ENCODE assay signal across 9 mouse cellular contexts in the genomic region with DNA sequence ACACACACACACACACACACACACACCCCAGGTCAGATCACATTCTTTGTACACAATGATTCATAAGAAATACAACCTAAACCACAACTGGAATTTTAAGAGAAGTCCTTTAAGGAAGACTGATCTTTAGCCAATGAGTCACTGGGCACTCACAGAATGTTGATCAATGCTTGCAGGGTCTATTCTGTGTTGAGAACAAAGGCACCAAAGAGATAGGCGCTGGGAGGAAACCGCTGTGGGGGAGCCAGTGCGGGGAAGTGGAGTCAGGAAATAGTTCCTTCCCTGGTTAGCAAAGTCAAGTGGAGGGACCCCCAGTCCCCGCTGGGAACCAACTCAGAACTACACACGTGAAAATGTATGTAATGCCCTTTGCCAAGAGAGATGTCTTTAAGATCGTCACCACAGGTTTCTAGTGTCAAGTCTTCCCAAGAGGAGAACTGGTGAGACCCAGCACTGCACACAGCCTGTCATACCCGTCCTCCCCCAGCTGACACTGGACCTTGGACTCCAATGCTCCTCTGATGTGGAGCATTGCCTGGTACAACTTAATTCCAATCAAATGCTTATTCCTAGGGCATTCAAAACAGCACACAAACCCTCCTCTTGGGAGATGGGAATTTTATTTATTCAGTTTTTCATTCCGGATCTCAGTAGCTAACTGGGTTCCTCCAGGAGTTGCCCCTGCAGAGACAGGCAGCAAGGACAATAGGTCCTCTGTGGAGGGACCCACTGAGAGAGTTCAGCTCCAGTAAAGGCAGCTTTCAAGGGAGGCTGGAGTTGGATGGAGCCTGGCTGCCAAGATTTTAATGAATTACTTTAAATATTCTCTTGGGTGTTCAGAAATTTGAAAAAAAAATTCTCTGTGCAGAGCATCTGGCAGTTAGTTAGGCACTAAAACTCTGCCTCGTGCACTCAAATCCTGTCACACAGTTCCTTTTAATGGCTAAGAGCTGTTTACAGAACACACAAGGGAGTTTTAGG. TPM values are rescaled to one million over a fixed set of nuclear protein-coding genes. Genes with fewer than 3 reads are reported as not detected.
DNase-seq lines count a peak whose midpoint lies in the region; ATAC-seq and TF ChIP-seq lines count a peak whose summit lies in the region.
"Had no signal": no experiment of that assay in that cellular context is flagged by ENCODE, and none has a peak within 500 bp of the region (broad histone marks: within the 10 kb centered on the region; RNA-seq: fewer than 3 reads in every experiment).

No protein-coding gene starts in this region.

- H3K9me3 ChIP-seq in intestine, embryonic 14.5 days (ENCODE audit: control insufficient read depth, low read length), result no peaks in the 10 kb centered on the region
- H3K9me3 ChIP-seq in intestine, postnatal 0 days (ENCODE audit: control insufficient read depth), result no peaks in the 10 kb centered on the region
- no peaks in the 10 kb centered on the region for H3K9me3 ChIP-seq in forebrain, embryonic 16.5 days (ENCODE audit: control insufficient read depth, low read length)
- H3K9me3 ChIP-seq in midbrain, embryonic 10.5 days (replicated peaks), result 0 out of 2 replicates have a peak, but pooled peaks cover 8% of the 10 kb centered on the region

- H3K9ac ChIP-seq in intestine, embryonic 14.5 days (ENCODE audit: low read length), result no peak overlapping the region
- no peak overlapping the region for H3K9ac ChIP-seq in intestine, postnatal 0 days (ENCODE audit: low read depth, low read length)
- H3K9ac ChIP-seq in forebrain, embryonic 16.5 days (replicated peaks; ENCODE audit: low read depth, low read length), result no peak overlapping the region

- no peaks in the 10 kb centered on the region for H3K27me3 ChIP-seq in intestine, embryonic 14.5 days (replicated peaks; ENCODE audit: control insufficient read depth, insufficient read depth, low read length)
- H3K27me3 ChIP-seq in intestine, postnatal 0 days (replicated peaks; ENCODE audit: control insufficient read depth, insufficient read depth, low read length), result no peaks in the 10 kb centered on the region
- H3K27me3 ChIP-seq in forebrain, embryonic 16.5 days (replicated peaks; ENCODE audit: control insufficient read depth, insufficient read depth, low read length), result no peaks in the 10 kb centered on the region
- no peaks in the 10 kb centered on the region; the same call in 1 of the 2 replicates for H3K27me3 ChIP-seq in midbrain, embryonic 10.5 days (ENCODE audit: low read depth, poor library complexity, severe bottlenecking)

- 37% methylated on average over 9 of the region's 9 CpGs for WGBS in intestine, embryonic 14.5 days
- WGBS in intestine, postnatal 0 days, result 34% methylated on average over 9 of the region's 9 CpGs
- 14% methylated on average over 9 of the region's 9 CpGs for WGBS in forebrain, embryonic 16.5 days
- WGBS in midbrain, embryonic 10.5 days, result 30% methylated on average over 9 of the region's 9 CpGs

- peak overlapping the region; percentile 43; the same call in 1 of the 2 replicates for H3K27ac ChIP-seq in intestine, embryonic 14.5 days (ENCODE audit: low read depth)
- H3K27ac ChIP-seq in intestine, postnatal 0 days (ENCODE audit: low read depth, low read length), result no peak overlapping the region
- H3K27ac ChIP-seq in forebrain, embryonic 16.5 days (ENCODE audit: low read length), result peak overlapping the region; percentile 48
- peak overlapping the region; percentile 73 for H3K27ac ChIP-seq in midbrain, embryonic 10.5 days (replicated peaks)

- peak; percentile 69 for ATAC-seq in intestine, embryonic 14.5 days (replicated peaks; ENCODE audit: low FRiP score, low TSS enrichment, low read depth)
- ATAC-seq in intestine, postnatal 0 days, result no peak
- peak; percentile 76 for ATAC-seq in forebrain, embryonic 16.5 days

- DNase-seq in intestine, embryonic 14.5 days (ENCODE audit: low spot score), result no peak
- DNase-seq in NIH3T3 (ENCODE audit: low read depth), result peak; percentile 78
- DNase-seq in midbrain, embryonic 10.5 days (ENCODE audit: low spot score), result peak; percentile 21
- no peak for DNase-seq in adrenal gland, postnatal 14 days
- DNase-seq in spleen, postnatal 10 days (ENCODE audit: low spot score in 2 of 2), result no peak
- DNase-seq in frontal cortex, adult 2 months (ENCODE audit: extremely low spot score in 1 of 2, low spot score in 1 of 2), result no peak

- no peaks in the 10 kb centered on the region for H3K36me3 ChIP-seq in intestine, embryonic 14.5 days (ENCODE audit: control insufficient read depth, insufficient read depth, low read length)
- no peaks in the 10 kb centered on the region for H3K36me3 ChIP-seq in intestine, postnatal 0 days (ENCODE audit: control insufficient read depth, insufficient read depth)
- no peaks in the 10 kb centered on the region for H3K36me3 ChIP-seq in forebrain, embryonic 16.5 days (ENCODE audit: control insufficient read depth, insufficient read depth)
- no peaks in the 10 kb centered on the region for H3K36me3 ChIP-seq in midbrain, embryonic 10.5 days

- peaks cover 9% of the 10 kb centered on the region for H3K4me1 ChIP-seq in intestine, embryonic 14.5 days (replicated peaks; ENCODE audit: control insufficient read depth, insufficient read depth, low read length)
- H3K4me1 ChIP-seq in intestine, postnatal 0 days (replicated peaks; ENCODE audit: control insufficient read depth, insufficient read depth, low read length), result no peaks in the 10 kb centered on the region
- H3K4me1 ChIP-seq in forebrain, embryonic 16.5 days (replicated peaks; ENCODE audit: control insufficient read depth, insufficient read depth, low read length), result peaks cover 29% of the 10 kb centered on the region
- peaks cover 20% of the 10 kb centered on the region for H3K4me1 ChIP-seq in midbrain, embryonic 10.5 days

- H3K4me3 ChIP-seq in intestine, embryonic 14.5 days (ENCODE audit: low read depth, low read length), result no peak overlapping the region
- H3K4me3 ChIP-seq in intestine, postnatal 0 days (ENCODE audit: low read depth, low read length), result no peak overlapping the region
- H3K4me3 ChIP-seq in forebrain, embryonic 16.5 days (replicated peaks; ENCODE audit: low read length), result no peak overlapping the region
- no peak overlapping the region for H3K4me3 ChIP-seq in midbrain, embryonic 10.5 days
- H3K4me3 ChIP-seq: erythroblast, embryonic 14.5 days had no signal

- no peak for TF ChIP-seq CTCF in intestine, postnatal 0 days (IDR thresholded peaks at IDR 0.05; ENCODE audit: low read depth)

- no peak overlapping the region for H3K4me2 ChIP-seq in intestine, embryonic 14.5 days (ENCODE audit: low read length)
- H3K4me2 ChIP-seq in intestine, postnatal 0 days (replicated peaks; ENCODE audit: low read depth), result no peak overlapping the region
- H3K4me2 ChIP-seq in forebrain, embryonic 16.5 days (ENCODE audit: low read length), result no peak overlapping the region

RNA-seq across cellular contexts. Expression of a gene that starts 10.6 kb away (rescaled TPM):
- 2.3 and 2.9 TPM in 2 replicates for polyA plus RNA-seq in intestine, embryonic 14.5 days (2014; fragmentation: Nextera tagmentation; extraction: Ambion mirVana)
- polyA plus RNA-seq in intestine, postnatal 0 days (2015; fragmentation: Nextera tagmentation; extraction: Ambion mirVana), result 0.81 and 0.97 TPM in 2 replicates
- 11.2 and 11.9 TPM in 2 replicates for polyA plus RNA-seq in forebrain, embryonic 16.5 days (2015; fragmentation: Nextera tagmentation; extraction: Ambion mirVana)
- polyA plus RNA-seq in midbrain, embryonic 10.5 days (2016; fragmentation: Nextera tagmentation; extraction: Ambion mirVana), result 1.6 and 2.6 TPM in 2 replicates
- 5.8 and 6.0 TPM in 2 replicates for total RNA-seq in adrenal gland, postnatal 14 days (2021)
- polyA plus RNA-seq in frontal cortex, adult 2 months (2012; rRNA removed), result 15.6 and 17.7 TPM in 2 replicates

Comparison
In these comparisons a context has a peak if more than half of its experiments do, and no peak if none do; other contexts are left out.
1. DNase-seq: peak in NIH3T3 (single experiment) and midbrain, embryonic 10.5 days (single experiment); none in intestine, embryonic 14.5 days (single experiment), adrenal gland, postnatal 14 days (single experiment), spleen, postnatal 10 days (0 of 2) and frontal cortex, adult 2 months (0 of 2).